Mouse (Mus musculus) adrenal gland, postnatal 25 days (tissue): ENCODE results near the gene Atp13a1. TPM values are rescaled to one million over a fixed set of nuclear protein-coding genes. Genes with fewer than 3 reads are reported as not detected.
A peak's percentile ranks its signal among the peaks of the same experiment; 100 is the strongest.

ENCODE experiments used
- DNase-seq: peaks from one replicate; pipeline ENCODE4 v3.0.0; 2021; ENCODE audit warnings: mixed read lengths
- long read RNA-seq: library from polyadenylated mRNA; stranded (forward); transcript quantifications from one replicate; pipeline ENCODE4 v2.0.0, GENCODE M21; 2021
- total RNA-seq: library from RNA; stranded (reverse); gene quantifications from 2 replicates; pipeline ENCODE4 v1.2.3, GENCODE M21; 2021

The Atp13a1 gene
- total RNA-seq: 45.4 and 47.7 TPM in 2 replicates
- long read RNA-seq, transcript Atp13a1-201 (26 exons, 3,915 nt): major isoform, 5 of 33 reads
- long read RNA-seq, partial matches to known transcripts: 23 of 33 reads
- long read RNA-seq, other reads (novel, unspliced or antisense): 5 of 33 reads

GRCm38 (mm10) chr8:69790773-69791367, at the start of gene Atp13a1, which contains the start of gene Zfp866:
Gene Atp13a1 (plus strand): TSS chr8:69791163.
Gene Zfp866 (minus strand): TSS chr8:69791178.
- peak; percentile 86 for DNase-seq

GRCm38 (mm10) chr8:69741231-69741630, 49.7 kb upstream of the Atp13a1 start:
- DNase-seq: no peak

GRCm38 (mm10) chr8:69749544-69750454, 41.2 kb upstream of the Atp13a1 start, which contains the start of gene Zfp963:
Gene Zfp963 (minus strand): TSS chr8:69749970.
- DNase-seq: peak; percentile 96

GRCm38 (mm10) chr8:69752437-69752836, 38.5 kb upstream of the Atp13a1 start:
- DNase-seq: no peak

- DNase-seq: no peak
Measured at GRCm38 (mm10) chr8:69758316-69758715, 32.6 kb upstream of the Atp13a1 start.

GRCm38 (mm10) chr8:69761814-69762445, 29.0 kb upstream of the Atp13a1 start:
- no peak for DNase-seq

- no peak for DNase-seq
Measured at GRCm38 (mm10) chr8:69771221-69771620, 19.7 kb upstream of the Atp13a1 start.

- no peak for DNase-seq
Measured at GRCm38 (mm10) chr8:69772106-69772505, 18.9 kb upstream of the Atp13a1 start.

GRCm38 (mm10) chr8:69774503-69775148, 16.3 kb upstream of the Atp13a1 start, which contains the start of gene Gm20422:
Gene Gm20422 (minus strand): TSS chr8:69774886.
- DNase-seq: peak; percentile 82

- DNase-seq: no peak
Measured at GRCm38 (mm10) chr8:69775149-69775534, 15.8 kb upstream of the Atp13a1 start.

GRCm38 (mm10) chr8:69777111-69777510, 13.9 kb upstream of the Atp13a1 start:
- no peak for DNase-seq

GRCm38 (mm10) chr8:69789105-69789504, 1.9 kb upstream of the Atp13a1 start:
- DNase-seq: no peak

- DNase-seq: no peak
Measured at GRCm38 (mm10) chr8:69789731-69790130, 1.2 kb upstream of the Atp13a1 start.

GRCm38 (mm10) chr8:69790364-69790763, 599 bp upstream of the Atp13a1 start:
- DNase-seq: no peak

GRCm38 (mm10) chr8:69791415-69792068, 579 bp downstream of the Atp13a1 start:
- DNase-seq: peak; percentile 36

- no peak for DNase-seq
Measured at GRCm38 (mm10) chr8:69793666-69794065, 2.7 kb downstream of the Atp13a1 start.

- no peak for DNase-seq
Measured at GRCm38 (mm10) chr8:69794096-69794495, 3.1 kb downstream of the Atp13a1 start.

- no peak for DNase-seq
Measured at GRCm38 (mm10) chr8:69794901-69795300, 3.9 kb downstream of the Atp13a1 start.

- DNase-seq: no peak
Measured at GRCm38 (mm10) chr8:69796721-69797345, 5.9 kb downstream of the Atp13a1 start.

GRCm38 (mm10) chr8:69797661-69798060, 6.7 kb downstream of the Atp13a1 start:
- no peak for DNase-seq

GRCm38 (mm10) chr8:69799261-69799660, 8.3 kb downstream of the Atp13a1 start:
- no peak for DNase-seq
